Mouse (Mus musculus) WW6 (cell line): ENCODE data around the gene Mbip.
A peak's percentile ranks its signal among the peaks of the same experiment; 100 is the strongest.

ENCODE experiments used
- DNase-seq: peaks from one replicate; pipeline ENCODE4 v3.0.0-alpha.2; 2013; ENCODE audit warnings: low read depth, low spot score

Mbip gene

GRCm38 (mm10) chr12:56345367-56346089, at the start of gene Mbip:
Gene Mbip, minus strand, starts transcription at chr12:56345894.
- DNase-seq: peak; percentile 92

- no peak for DNase-seq
Measured at GRCm38 (mm10) chr12:56387647-56388205, 42.0 kb upstream of the Mbip start.

- no peak for DNase-seq
Measured at GRCm38 (mm10) chr12:56386955-56387646, 41.4 kb upstream of the Mbip start.

DNA sequence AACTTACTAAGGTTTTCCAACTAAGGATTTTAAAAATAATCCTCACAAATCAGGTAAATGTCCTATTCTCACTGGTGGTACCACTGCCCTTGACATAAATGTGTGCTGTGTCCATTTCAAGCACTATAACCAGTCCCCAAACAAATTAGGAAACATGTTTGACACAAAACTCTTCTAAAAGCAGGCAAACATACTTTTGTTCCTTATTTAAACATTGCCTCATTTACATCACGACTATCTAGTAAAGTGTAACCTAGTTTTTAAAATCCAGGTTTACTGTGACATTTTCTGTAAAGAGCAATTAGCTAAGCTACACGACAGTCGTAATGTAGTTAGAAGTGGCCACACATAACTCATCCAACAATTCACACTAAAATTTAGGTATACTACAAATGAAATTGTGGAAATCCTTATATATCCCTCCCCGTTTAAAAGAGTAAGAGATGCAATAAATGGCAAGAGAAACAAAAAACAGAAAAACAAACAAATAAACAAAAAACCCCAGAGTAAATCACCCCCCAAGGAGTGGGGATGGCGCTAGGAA, 851 bp downstream of the Mbip start:
- DNase-seq: no peak

- no peak for DNase-seq
Measured at GRCm38 (mm10) chr12:56339295-56340056, 6.2 kb downstream of the Mbip start.

DNA sequence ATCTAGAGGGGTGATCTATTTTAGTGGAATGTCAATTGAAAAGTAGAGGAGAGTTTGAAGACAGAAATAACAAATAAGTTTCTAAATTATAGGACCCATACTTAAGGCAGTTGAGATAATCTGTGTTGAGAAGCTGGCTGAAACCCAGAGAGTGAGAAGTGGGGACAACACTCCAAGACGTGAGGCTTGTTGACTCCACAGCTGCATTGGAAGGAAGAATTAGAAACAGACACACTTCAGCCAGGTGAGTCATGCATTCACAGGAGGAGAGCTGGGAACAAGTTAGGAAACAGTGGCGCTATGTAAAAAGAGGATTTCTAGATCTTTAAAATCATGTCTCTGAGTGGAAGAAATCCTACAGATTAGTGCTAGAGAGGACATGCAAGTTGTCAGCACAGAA, 12.2 kb downstream of the Mbip start:
- no peak for DNase-seq

DNA sequence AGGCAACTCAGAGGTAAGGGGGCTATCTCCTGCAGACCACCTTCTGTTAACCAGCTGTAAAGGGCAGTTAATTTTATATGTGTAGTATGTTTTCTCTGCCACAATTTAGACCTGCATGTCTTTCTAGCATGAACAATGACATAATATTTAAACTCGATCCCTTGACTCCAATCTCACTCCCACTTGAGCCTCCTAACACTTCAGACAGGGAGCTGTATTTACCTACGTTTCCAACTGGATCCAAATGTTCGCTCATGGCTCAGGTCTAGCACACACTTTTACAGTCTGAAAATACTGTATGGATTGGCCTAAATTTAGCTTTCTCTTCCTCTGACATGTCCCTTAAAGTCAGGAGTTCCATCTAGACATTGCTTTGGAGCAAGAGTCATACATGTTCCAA, 13.2 kb downstream of the Mbip start:
- DNase-seq: no peak

DNA sequence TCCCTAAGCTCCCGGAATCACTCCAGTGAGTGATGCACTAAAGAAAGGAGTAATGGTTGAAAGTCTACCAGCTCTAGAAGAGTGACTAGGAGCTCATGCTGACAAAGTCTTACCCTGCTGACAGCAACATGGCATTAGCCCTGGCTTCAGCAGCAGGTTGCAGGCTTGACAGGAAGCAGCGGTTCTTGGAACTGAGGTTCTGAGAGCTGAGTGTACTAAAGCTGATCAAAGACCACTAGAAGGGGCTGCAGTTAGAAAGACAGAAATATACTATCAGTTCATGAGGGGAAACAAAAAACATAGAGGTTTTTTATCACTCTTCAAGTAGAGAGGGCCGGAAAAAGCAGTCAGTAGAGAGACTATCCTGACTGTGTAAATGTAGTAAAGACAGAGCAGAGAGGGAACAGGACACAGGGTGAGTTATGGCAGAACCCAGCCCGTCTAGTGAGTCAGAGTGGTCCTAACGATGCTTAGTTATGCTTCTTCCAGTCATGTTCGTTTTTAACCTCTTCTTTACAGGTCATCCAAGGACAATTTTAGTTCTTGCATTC, 18.2 kb downstream of the Mbip start:
- DNase-seq: no peak

GRCm38 (mm10) chr12:56325851-56326250, 19.8 kb downstream of the Mbip start:
- no peak for DNase-seq

DNA sequence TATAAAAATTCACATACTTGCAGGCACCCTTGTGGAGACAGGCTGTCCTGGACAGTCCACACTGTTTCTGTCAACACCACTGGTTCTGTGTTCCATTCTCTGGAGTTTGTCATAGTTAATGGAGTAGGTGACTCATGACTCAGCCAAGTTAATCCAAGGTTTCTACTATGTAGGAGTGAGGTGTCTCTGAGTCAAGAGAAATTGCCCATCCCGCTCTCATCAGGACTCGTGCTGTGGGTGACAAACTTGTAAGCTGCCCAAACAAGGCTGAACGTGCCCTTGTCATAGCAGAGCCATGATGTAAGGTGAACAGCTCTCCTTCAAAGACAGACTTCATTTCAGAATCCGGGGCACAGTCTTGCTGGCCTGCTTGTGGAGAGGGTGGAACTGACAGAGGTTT, 26.8 kb downstream of the Mbip start:
- no peak for DNase-seq

- DNase-seq: no peak
Measured at GRCm38 (mm10) chr12:56318059-56318458, 27.6 kb downstream of the Mbip start.

GRCm38 (mm10) chr12:56305758-56306157, 39.9 kb downstream of the Mbip start:
- DNase-seq: no peak

DNA sequence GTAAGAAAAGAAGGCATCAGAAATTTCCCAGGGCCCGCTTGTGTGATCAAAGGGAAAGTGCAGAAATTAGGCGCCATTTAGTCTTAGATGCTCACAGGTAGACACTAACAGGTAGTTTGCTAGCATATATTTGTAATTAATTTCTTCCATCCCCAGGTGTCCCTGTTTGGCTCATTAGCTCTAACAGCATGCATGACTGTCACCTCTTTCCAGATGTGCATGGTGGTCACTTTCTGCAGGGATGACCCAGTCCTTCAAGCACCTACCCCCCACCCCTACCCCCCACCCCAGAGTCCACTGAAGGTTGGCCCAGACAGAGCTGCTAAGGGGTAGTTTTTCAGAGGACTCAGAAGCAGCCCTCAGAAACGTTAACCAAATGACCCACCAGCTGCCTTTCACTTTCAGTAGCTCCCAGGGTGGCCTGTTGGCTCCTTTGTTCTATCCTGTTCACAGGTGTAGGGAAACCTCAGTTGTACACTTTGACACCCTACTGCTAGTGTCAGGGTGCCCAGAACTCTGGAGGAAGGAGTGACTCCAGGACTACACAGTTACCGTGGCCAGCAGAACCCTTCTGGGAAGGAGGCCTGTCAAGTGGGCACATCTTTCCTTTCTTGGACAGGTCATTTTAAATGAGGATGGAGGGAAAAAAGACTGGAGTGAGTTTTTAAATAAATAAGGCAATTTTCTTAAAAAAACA, 43.2 kb downstream of the Mbip start:
- no peak for DNase-seq

DNA sequence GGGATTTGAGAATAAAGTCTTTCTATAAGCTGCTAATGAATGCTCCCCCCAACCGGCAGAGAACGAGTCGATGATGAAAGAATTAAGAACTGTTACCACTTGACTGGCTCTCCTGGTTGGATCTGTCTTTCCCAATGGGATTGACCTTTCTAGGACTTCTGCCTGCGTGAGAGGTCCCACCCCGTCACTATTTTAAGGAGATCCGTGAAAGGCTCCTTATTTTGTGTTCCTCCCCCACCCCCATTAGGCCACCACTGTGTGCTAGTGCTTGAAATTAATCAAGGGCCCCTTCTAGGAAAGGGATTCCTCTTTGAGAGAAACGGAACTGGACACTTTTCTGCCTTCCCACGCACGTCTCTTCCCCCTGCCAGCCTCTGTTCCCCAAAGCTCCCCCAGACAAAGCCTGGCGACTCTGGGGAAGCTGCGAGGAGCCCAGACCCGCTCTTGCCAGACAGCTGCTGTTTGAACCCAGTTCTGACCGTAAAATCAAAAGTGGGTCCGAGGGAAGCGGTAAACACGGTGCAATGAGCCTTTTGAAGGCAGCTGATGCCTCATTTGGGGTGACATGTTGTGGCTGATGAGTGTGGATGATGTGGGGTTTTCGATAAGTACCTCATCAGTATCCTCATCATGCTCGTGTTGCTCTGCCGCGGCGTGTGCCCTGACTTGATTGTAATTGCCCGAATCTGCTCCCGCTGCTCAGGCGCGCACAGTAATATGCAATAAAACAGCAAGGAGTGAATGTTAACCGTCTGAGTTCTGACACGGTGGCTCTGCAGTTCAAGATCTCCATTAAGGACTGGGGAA, 44.0 kb downstream of the Mbip start:
- DNase-seq: no peak

GRCm38 (mm10) chr12:56299610-56300009, 46.1 kb downstream of the Mbip start:
- no peak for DNase-seq

DNA sequence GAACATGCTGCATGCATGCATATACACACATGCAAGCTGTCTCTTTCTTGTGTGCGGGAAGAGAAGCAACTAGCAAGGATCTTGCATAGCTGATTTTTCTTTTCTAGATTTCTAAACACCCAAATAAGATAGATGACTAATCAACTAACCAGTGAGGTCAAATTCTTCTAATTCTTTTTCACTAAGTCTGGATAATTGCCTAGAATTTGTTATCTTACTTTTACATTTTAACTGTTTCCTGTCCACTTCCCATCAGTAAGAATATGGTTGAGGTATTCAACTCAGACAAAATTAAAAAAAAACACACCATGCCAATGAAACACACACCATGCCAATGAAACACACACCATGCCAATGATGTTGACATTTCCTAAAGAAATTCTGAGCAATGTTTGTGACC, 46.8 kb downstream of the Mbip start:
- no peak for DNase-seq

DNA sequence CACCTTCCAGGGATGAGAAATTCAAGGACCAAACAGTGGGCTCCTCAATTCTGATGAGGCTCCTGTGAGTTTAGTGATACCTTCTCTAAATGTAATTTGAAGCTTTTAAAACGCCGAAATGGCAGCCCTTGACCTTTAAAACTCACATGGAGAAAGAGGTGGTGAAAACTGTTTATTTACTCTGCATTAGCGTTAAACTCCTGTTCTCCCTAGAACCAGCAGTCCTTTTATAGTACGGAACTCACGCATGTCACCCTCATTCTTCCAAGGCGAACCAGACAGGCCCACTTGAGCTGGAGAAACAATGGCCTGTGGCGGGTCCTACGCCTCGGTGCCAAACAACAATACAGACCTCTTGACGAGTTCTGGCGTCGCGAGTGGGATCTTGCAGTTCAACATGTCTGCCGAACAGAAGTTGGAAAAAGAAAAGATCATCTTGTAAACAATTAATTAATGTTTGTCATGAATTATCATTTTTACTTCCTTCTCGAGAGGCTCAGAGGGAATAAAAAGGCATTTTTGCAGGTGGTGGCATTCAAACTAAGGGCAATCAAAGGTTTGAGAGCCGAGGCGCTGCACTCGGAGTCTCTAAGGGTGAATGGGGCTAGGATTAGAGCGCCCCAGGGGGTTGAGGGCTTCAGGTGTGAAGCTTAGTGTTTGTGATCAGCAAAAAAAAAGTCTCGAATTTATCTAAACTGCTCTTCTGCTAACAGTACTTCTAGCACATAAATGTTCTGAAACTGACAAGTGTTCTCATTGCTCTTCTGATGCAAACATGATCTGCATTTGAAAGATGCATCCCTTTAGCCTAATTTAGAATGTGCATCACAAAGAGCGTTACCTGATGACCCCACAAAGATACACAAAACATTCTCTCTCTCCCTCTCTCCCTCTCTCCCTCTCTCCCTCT, 47.5 kb downstream of the Mbip start:
- DNase-seq: peak; percentile 47

DNA sequence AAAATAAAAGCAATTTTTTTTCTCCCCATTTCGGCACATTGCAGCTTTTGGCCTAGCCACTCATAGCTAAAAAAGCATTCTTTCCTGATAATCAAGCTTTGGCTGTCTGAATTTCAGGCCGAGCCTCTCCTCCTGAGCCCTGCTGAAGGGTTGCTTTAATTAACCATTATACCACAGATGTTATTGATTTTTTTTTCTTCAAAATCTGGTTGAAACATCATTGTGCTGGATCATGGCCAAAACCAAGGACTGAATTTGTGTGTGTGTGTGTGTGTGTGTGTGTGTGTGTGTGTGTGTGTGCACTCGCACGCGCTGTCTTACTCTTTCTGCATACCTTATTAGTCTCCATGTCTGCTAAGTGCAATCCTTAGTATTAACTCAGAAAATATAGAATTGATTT, 48.6 kb downstream of the Mbip start:
- DNase-seq: no peak

DNA sequence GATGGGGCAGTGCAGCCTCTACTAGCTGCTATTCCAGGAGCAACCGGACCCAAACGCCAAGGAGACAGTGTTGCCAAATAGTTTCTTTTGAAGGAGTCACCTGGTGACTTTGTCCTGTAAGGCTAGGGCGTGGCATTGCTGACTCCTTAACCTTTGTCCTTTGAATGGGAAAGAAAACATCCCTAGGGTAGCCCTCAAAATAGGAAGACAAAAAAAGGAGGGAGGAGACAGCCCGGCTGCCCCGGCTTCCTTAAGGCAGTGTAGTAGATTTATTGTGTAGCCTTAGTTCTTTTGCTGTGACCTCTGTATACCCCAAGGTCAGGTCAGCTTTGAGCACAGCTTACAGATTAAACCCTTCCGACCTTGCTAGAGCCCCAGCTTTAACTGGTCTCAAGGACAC, 49.2 kb downstream of the Mbip start:
- DNase-seq: peak; percentile 48
